Mouse (Mus musculus) testis, postnatal 10 days (tissue): ENCODE results near the gene Usp54.
"Not testable (repeated sequence)": the region's sequence is repeated elsewhere in the genome, so short reads cannot be mapped to it uniquely, and the experiment has no call there.

Experiments used
- DNase-seq: peaks from one replicate; pipeline ENCODE4 v3.0.0; 2021; ENCODE audit warnings: low spot score

The Usp54 gene

GRCm38 (mm10) chr14:20654690-20655421 lies 14.0 kb upstream of the Usp54 start:
- no peak for DNase-seq

- DNase-seq, result no peak
Observed at GRCm38 (mm10) chr14:20651722-20652256, 10.9 kb upstream of the Usp54 start.

GRCm38 (mm10) chr14:20651000-20651399 lies 10.1 kb upstream of the Usp54 start:
- peak; percentile 57 for DNase-seq

- DNase-seq, result no peak
Observed at GRCm38 (mm10) chr14:20646381-20646780, 5.5 kb upstream of the Usp54 start.

- no peak for DNase-seq
Observed at GRCm38 (mm10) chr14:20645547-20645946, 4.7 kb upstream of the Usp54 start.

GRCm38 (mm10) chr14:20641438-20641875 lies 594 bp upstream of the Usp54 start:
- DNase-seq, result no peak

- no peak for DNase-seq
Observed at GRCm38 (mm10) chr14:20639918-20640619, 794 bp downstream of the Usp54 start.

GRCm38 (mm10) chr14:20638702-20639101 lies 2.2 kb downstream of the Usp54 start:
- DNase-seq, result no peak

GRCm38 (mm10) chr14:20637818-20638574 lies 2.9 kb downstream of the Usp54 start:
- no peak for DNase-seq

- not testable (repeated sequence) for DNase-seq
Observed at GRCm38 (mm10) chr14:20636968-20637367, 3.9 kb downstream of the Usp54 start.

- DNase-seq, result no peak
Observed at GRCm38 (mm10) chr14:20635546-20635945, 5.3 kb downstream of the Usp54 start.

GRCm38 (mm10) chr14:20631253-20631652 lies 9.6 kb downstream of the Usp54 start:
- DNase-seq, result no peak

- no peak for DNase-seq
Observed at GRCm38 (mm10) chr14:20626971-20627370, 13.9 kb downstream of the Usp54 start.

- no peak for DNase-seq
Observed at GRCm38 (mm10) chr14:20626447-20626846, 14.4 kb downstream of the Usp54 start.

- no peak for DNase-seq
Observed at GRCm38 (mm10) chr14:20622907-20623306, 18.0 kb downstream of the Usp54 start.

- DNase-seq, result peak; percentile 15
Observed at GRCm38 (mm10) chr14:20622412-20622811, 18.5 kb downstream of the Usp54 start.

GRCm38 (mm10) chr14:20621903-20622302 lies 19.0 kb downstream of the Usp54 start:
- peak; percentile 7 for DNase-seq

GRCm38 (mm10) chr14:20619131-20619530 lies 21.7 kb downstream of the Usp54 start:
- no peak for DNase-seq

GRCm38 (mm10) chr14:20618211-20618610 lies 22.7 kb downstream of the Usp54 start:
- DNase-seq, result no peak

- no peak for DNase-seq
Observed at GRCm38 (mm10) chr14:20616421-20616820, 24.4 kb downstream of the Usp54 start.

- no peak for DNase-seq
Observed at GRCm38 (mm10) chr14:20615075-20615474, 25.8 kb downstream of the Usp54 start.

- DNase-seq, result no peak
Observed at GRCm38 (mm10) chr14:20612820-20613219, 28.0 kb downstream of the Usp54 start.
